ENCODE assay signal across 7 mouse cellular contexts in the genomic region with DNA sequence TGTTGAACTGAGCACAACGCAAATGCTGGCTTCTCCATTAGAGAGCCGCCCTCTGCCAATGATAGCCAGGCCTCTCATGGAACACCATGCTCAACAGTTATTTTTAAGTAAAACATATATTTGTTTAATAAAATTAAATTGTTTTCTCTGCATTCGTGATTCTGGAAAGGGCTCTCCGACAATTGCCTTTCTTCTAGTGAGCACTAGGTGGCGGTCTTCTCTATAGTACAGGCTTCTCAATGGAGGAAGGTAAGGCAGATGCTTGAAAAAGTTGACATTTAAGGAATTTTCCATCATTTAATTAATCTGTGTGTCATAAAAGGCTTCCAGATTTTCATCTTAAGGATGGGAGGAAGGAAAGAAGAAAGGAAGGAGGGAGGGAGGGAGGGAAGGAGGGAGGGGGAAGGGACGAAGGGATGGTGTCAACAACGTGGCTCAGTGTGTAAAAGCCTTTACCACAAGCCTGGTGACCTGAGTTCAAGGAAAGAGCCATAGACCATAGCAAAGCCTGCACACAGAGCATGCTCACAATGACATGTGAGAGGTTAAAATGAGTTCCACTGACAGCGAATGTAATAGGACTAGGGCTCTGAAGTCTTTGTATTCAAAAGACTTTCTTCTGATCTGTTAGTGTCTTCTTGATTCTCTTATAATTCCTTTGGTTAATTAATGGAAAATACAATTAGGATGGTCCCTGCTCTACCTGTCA. TPM values are rescaled to one million over a fixed set of nuclear protein-coding genes. Genes with fewer than 3 reads are reported as not detected.
DNase-seq lines count a peak whose midpoint lies in the region; TF ChIP-seq lines count a peak whose summit lies in the region.

No protein-coding gene starts in this region.

- H3K9me3 ChIP-seq in ES-E14 (ENCODE audit: control insufficient read depth, insufficient read depth, low read depth, low read length), result no peaks in the 10 kb centered on the region

- H3K4me1 ChIP-seq in ES-E14 (ENCODE audit: control insufficient read depth in 2 of 2, insufficient read depth in 2 of 2, low read length in 2 of 2, poor library complexity in 1 of 2), result peaks cover 3 to 6% of the 10 kb centered on the region in 2 experiments; a peak in 2 of 4 replicates

- DNase-seq in kidney, adult 18-20 months, result peak; percentile 7
- DNase-seq in kidney, adult 11 months, result no peak
- DNase-seq in A20 (ENCODE audit: low read depth, low spot score), result peak; percentile 43
- no peak for DNase-seq in ES-E14 (ENCODE audit: low read depth, low spot score)
- DNase-seq in heart, adult 8-10 months (ENCODE audit: low spot score), result peak; percentile 19
- DNase-seq in layer of hippocampus, postnatal 14 days (ENCODE audit: low spot score in 2 of 2), result peak; percentile 16 to 52
- DNase-seq in telencephalon, adult 2 months (ENCODE audit: low read depth, low spot score), result peak; percentile 8

- no peaks in the 10 kb centered on the region for H3K36me3 ChIP-seq in ES-E14 (ENCODE audit: control insufficient read depth, insufficient read depth, low read length, poor library complexity, severe bottlenecking)

- no peak overlapping the region for H3K9ac ChIP-seq in ES-E14 (ENCODE audit: insufficient read depth, low read depth, low read length, poor library complexity, severe bottlenecking)

- H3K27ac ChIP-seq in ES-E14 (ENCODE audit: insufficient read depth, low read depth, low read length, poor library complexity, severe bottlenecking), result no peak overlapping the region

- in situ Hi-C loops in ES-E14 (cut with MboI; ENCODE audit: low sequenced_read_pairs in 2 of 2, unreplicated experiment in 2 of 2), result no loop called here

- H3K4me3 ChIP-seq in ES-E14 (ENCODE audit: insufficient read depth in 1 of 2, low read depth in 1 of 2, low read length in 2 of 2, poor library complexity in 1 of 2, severe bottlenecking in 1 of 2), result no peak overlapping the region

TF ChIP-seq in ES-E14, 5 proteins besides CTCF, POLR2A, EP300 and RAD21:
- TF ChIP-seq HCFC1 (IDR thresholded peaks at IDR 0.05; ENCODE audit: borderline replicate concordance, insufficient read depth, low read length) (no peak), CHD2 (IDR thresholded peaks at IDR 0.05; ENCODE audit: low read depth, low read length) (no peak), MAFK (IDR thresholded peaks at IDR 0.05; ENCODE audit: insufficient read depth, low read depth, low read length) (no peak), ZNF384 (IDR thresholded peaks at IDR 0.05; ENCODE audit: low read depth, low read length) (no peak), ZC3H11A (IDR thresholded peaks at IDR 0.05; ENCODE audit: borderline replicate concordance, low read depth, low read length) (peak; percentile 56; the same call in 1 of the 2 replicates)

RNA-seq across cellular contexts. Expression of gene Cryge, which starts 4.4 kb away (rescaled TPM):
- total RNA-seq in ES-E14 (2012; rRNA removed), result 0.42 and 4.3 TPM in 2 replicates
- not detected for total RNA-seq in heart, adult 8-10 months (2022)
- not detected for total RNA-seq in layer of hippocampus, postnatal 14 days (2021)

RNA-seq across cellular contexts. Expression of gene Akr1cl, which starts 14.0 kb away (rescaled TPM):
- 0.37 and 1.6 TPM in 2 replicates for total RNA-seq in ES-E14 (2012; rRNA removed)
- under 1 TPM in 1 of 4 experiments, not detected in 3; 0.37 TPM for total RNA-seq in heart, adult 8-10 months (2022)
- not detected for total RNA-seq in layer of hippocampus, postnatal 14 days (2021)

RNA-seq across cellular contexts. Expression of gene Crygd, which starts 16.7 kb away (rescaled TPM):
- total RNA-seq in ES-E14 (2012; rRNA removed), result 1.6 TPM in 1 of 2 replicates, not detected in the other
- not detected for total RNA-seq in heart, adult 8-10 months (2022)
- not detected for total RNA-seq in layer of hippocampus, postnatal 14 days (2021)

RNA-seq across cellular contexts. Expression of gene Crygc, which starts 26.9 kb away (rescaled TPM):
- 1.3 TPM in 1 of 2 replicates, not detected in the other for total RNA-seq in ES-E14 (2012; rRNA removed)
- total RNA-seq in heart, adult 8-10 months (2022), result not detected
- not detected for total RNA-seq in layer of hippocampus, postnatal 14 days (2021)

RNA-seq across cellular contexts. Expression of gene Crygb, which starts 35.5 kb away (rescaled TPM):
- 0.48 and 0.67 TPM in 2 replicates for total RNA-seq in ES-E14 (2012; rRNA removed)
- not detected for total RNA-seq in heart, adult 8-10 months (2022)
- total RNA-seq in layer of hippocampus, postnatal 14 days (2021), result not detected

Comparison
In these comparisons a context has a peak if more than half of its experiments do, and no peak if none do; other contexts are left out.
1. DNase-seq: peak in kidney, adult 18-20 months (single experiment), A20 (single experiment), heart, adult 8-10 months (single experiment), layer of hippocampus, postnatal 14 days (2 of 2) and telencephalon, adult 2 months (single experiment); none in kidney, adult 11 months (single experiment) and ES-E14 (single experiment).